ENCODE assay signal across 8 mouse cellular contexts in the genomic region with DNA sequence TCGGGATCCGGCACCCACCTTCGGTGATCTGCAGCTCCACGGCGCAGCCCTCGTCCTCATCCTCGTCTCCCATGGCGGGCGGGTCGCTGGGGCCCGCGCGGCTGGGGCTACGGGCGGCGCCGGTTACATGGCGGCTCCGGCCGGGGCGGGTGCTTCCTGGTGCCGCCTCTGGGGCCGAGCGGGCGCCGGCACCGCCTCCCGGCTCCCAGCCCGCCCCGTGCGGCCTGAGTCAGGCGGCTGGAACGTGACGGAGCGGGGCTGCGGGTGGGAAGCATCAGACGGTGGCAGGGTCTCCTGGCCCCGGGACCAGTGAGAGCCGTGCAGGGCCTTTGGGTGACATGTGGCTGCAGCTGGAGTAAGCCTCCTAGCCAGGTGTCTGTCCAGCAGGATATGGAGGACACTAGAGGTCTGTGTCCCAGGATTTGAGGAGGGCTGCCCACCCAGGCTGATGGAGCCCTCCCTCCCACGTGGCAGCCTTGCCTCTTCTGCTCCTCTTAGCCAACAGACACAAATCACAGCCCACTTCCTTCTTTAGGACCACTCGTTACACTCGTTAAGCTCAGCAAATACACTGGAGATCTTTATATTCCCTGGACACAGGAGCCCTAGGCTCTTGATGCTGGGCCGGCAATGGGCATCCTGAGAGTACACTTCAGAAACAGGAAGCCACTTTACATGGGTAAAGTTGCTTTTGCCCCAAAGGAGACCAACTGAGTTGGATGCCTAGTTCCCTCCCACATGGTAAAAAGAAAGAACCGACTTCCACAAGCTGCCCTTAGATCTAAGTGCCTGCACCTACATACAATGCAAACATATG. TPM values are rescaled to one million over a fixed set of nuclear protein-coding genes. Genes with fewer than 3 reads are reported as not detected.
DNase-seq lines count a peak whose midpoint lies in the region; ATAC-seq and TF ChIP-seq lines count a peak whose summit lies in the region.

A gene (minus strand): TSS at position 162 of the 817 bp plus-strand sequence.

- TF ChIP-seq POLR2A in kidney, adult 2 months (IDR thresholded peaks at IDR 0.05; ENCODE audit: low read depth, low read length): peak; percentile 11

- H3K27me3 ChIP-seq in embryonic facial prominence, embryonic 13.5 days: peaks cover 76% of the 10 kb centered on the region
- H3K27me3 ChIP-seq in kidney, adult 2 months (replicated peaks; ENCODE audit: control insufficient read depth, insufficient read depth, low read length): no peaks in the 10 kb centered on the region
- peaks cover 97% of the 10 kb centered on the region for H3K27me3 ChIP-seq in limb, embryonic 12.5 days
- peaks cover 90% of the 10 kb centered on the region for H3K27me3 ChIP-seq in midbrain, embryonic 12.5 days

- 1% methylated on average over 44 of the region's 44 CpGs for WGBS in embryonic facial prominence, embryonic 13.5 days
- 3% methylated on average over 43 of the region's 44 CpGs for WGBS in kidney, adult 2 months
- 2% methylated on average over 42 of the region's 44 CpGs for WGBS in limb, embryonic 12.5 days
- 2% methylated on average over 44 of the region's 44 CpGs for WGBS in midbrain, embryonic 12.5 days

- no peak for TF ChIP-seq CTCF in kidney, adult 2 months (conservative IDR thresholded peaks at IDR 0.05; ENCODE audit: insufficient read depth, insufficient read length, low read depth, low read length)

- H3K9me3 ChIP-seq in embryonic facial prominence, embryonic 13.5 days: no peaks in the 10 kb centered on the region
- H3K9me3 ChIP-seq in limb, embryonic 12.5 days: no peaks in the 10 kb centered on the region
- H3K9me3 ChIP-seq in midbrain, embryonic 12.5 days: no peaks in the 10 kb centered on the region

- H3K4me1 ChIP-seq in embryonic facial prominence, embryonic 13.5 days: peaks cover 16% of the 10 kb centered on the region
- peaks cover 5% of the 10 kb centered on the region for H3K4me1 ChIP-seq in kidney, adult 2 months (ENCODE audit: control insufficient read depth, insufficient read depth, low read length)
- peaks cover 20% of the 10 kb centered on the region for H3K4me1 ChIP-seq in limb, embryonic 12.5 days (replicated peaks)
- H3K4me1 ChIP-seq in midbrain, embryonic 12.5 days: peaks cover 16% of the 10 kb centered on the region

- H3K4me3 ChIP-seq in embryonic facial prominence, embryonic 13.5 days: peak within 1 kb of the TSS; percentile 75
- H3K4me3 ChIP-seq in kidney, adult 2 months (ENCODE audit: insufficient read depth, low read depth, low read length): peak within 1 kb of the TSS; percentile 89
- peak within 1 kb of the TSS; percentile 70 for H3K4me3 ChIP-seq in limb, embryonic 12.5 days (replicated peaks)
- peak within 1 kb of the TSS; percentile 54 for H3K4me3 ChIP-seq in midbrain, embryonic 12.5 days

- ATAC-seq in embryonic facial prominence, embryonic 13.5 days (ENCODE audit: insufficient number of reproducible peaks, insufficient read depth, low FRiP score, low TSS enrichment, low read depth): peak; percentile 66
- ATAC-seq in limb, embryonic 12.5 days (ENCODE audit: insufficient number of reproducible peaks, insufficient read depth, low FRiP score, low TSS enrichment, low read depth): peak; percentile 74
- peak; percentile 79 for ATAC-seq in midbrain, embryonic 12.5 days (ENCODE audit: low FRiP score, low read depth)

- peak within 1 kb of the TSS; percentile 55 for H3K27ac ChIP-seq in embryonic facial prominence, embryonic 13.5 days
- peak within 1 kb of the TSS; percentile 19 for H3K27ac ChIP-seq in kidney, adult 2 months (ENCODE audit: insufficient read depth, low read depth, low read length)
- H3K27ac ChIP-seq in limb, embryonic 12.5 days: no peak within 1 kb of the TSS
- H3K27ac ChIP-seq in midbrain, embryonic 12.5 days (replicated peaks): no peak within 1 kb of the TSS

- DNase-seq in urinary bladder, adult 18-20 months (ENCODE audit: low spot score in 2 of 2): peak; percentile 64 to 70
- DNase-seq in urinary bladder, postnatal 10 days (ENCODE audit: low spot score): no peak
- peak; percentile 65 for DNase-seq in heart, adult 8-10 months (ENCODE audit: low spot score)
- peak; percentile 78 for DNase-seq in kidney, adult 2 months
- DNase-seq in spleen, adult 12 weeks (ENCODE audit: low spot score): peak; percentile 35

- H3K36me3 ChIP-seq in embryonic facial prominence, embryonic 13.5 days: peaks cover 24% of the 10 kb centered on the region
- no peaks in the 10 kb centered on the region for H3K36me3 ChIP-seq in kidney, adult 2 months (ENCODE audit: control insufficient read depth, insufficient read depth, low read length)
- H3K36me3 ChIP-seq in limb, embryonic 12.5 days: no peaks in the 10 kb centered on the region
- H3K36me3 ChIP-seq in midbrain, embryonic 12.5 days: no peaks in the 10 kb centered on the region

- peak within 1 kb of the TSS; percentile 80 for H3K9ac ChIP-seq in embryonic facial prominence, embryonic 13.5 days
- peak within 1 kb of the TSS; percentile 70 for H3K9ac ChIP-seq in limb, embryonic 12.5 days (replicated peaks)
- H3K9ac ChIP-seq in midbrain, embryonic 12.5 days (replicated peaks): peak within 1 kb of the TSS; percentile 73

- peak within 1 kb of the TSS; percentile 92 for H3K4me2 ChIP-seq in embryonic facial prominence, embryonic 13.5 days
- H3K4me2 ChIP-seq in limb, embryonic 12.5 days: peak within 1 kb of the TSS; percentile 98
- H3K4me2 ChIP-seq in midbrain, embryonic 12.5 days (replicated peaks): peak within 1 kb of the TSS; percentile 98

RNA-seq across cellular contexts. Expression of the gene that starts here (rescaled TPM):
- polyA plus RNA-seq in embryonic facial prominence, embryonic 13.5 days (2015; fragmentation: Nextera tagmentation; extraction: Ambion mirVana): 20.9 and 24.3 TPM in 2 replicates
- 10 to 100 TPM; 15.0 to 20.0 (median 17.5) TPM for total RNA-seq in heart, adult 8-10 months (2022)
- polyA plus RNA-seq in kidney, adult 2 months (2012; rRNA removed): 19.9 and 22.8 TPM in 2 replicates
- polyA plus RNA-seq in limb, embryonic 12.5 days (2016; fragmentation: Nextera tagmentation; extraction: Ambion mirVana): 11.3 and 13.4 TPM in 2 replicates
- 7.9 and 10.8 TPM in 2 replicates for polyA plus RNA-seq in midbrain, embryonic 12.5 days (2016; fragmentation: Nextera tagmentation; extraction: Ambion mirVana)

Comparison
In these comparisons a context has a peak if more than half of its experiments do, and no peak if none do; other contexts are left out.
1. H3K27ac ChIP-seq: peak in embryonic facial prominence, embryonic 13.5 days (single experiment) and kidney, adult 2 months (single experiment); none in limb, embryonic 12.5 days (single experiment) and midbrain, embryonic 12.5 days (single experiment).
2. Peak in every context shown above with its lines, with median percentiles within 50 percentile points of each other: ATAC-seq, H3K4me2 ChIP-seq, H3K4me3 ChIP-seq and H3K9ac ChIP-seq.